Mouse (Mus musculus): ENCODE measurements around the gene Ppfibp2.

- TF ChIP-seq GATA1 (IDR thresholded peaks at IDR 0.05; ENCODE audit: borderline replicate concordance, low read length) (no peak), FLI1 (IDR thresholded peaks at IDR 0.05; ENCODE audit: low read length) (no peak)
Measured at GRCm38 (mm10) chr7:107665586-107666261, 70.7 kb downstream of the Ppfibp2 start.
